Mouse (Mus musculus): Measurements from ENCODE around the gene Otop2. TPM values are rescaled to one million over a fixed set of nuclear protein-coding genes. Genes with fewer than 3 reads are reported as not detected.

The Otop2 gene
- polyA plus RNA-seq, 1 experiment from 2014 or later: not detected

DNA sequence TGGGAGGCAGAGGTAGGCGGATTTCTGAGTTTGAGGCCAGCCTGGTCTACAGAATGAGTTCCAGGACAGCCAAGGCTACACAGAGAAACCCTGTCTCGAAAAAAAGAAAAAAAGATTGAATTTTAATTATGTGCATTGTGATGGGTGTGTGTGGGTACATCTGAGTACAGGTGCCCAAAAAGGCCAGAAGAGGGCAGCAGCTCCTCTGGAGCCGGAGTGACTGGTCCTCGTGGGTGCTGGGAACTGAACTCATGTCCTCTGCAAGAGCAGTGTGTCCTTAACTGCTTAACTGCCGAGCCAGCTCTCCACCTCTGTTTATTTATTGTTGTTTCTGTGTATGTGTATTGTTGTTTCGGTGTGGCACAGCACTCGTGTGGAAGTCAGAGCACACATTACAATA, 70.9 kb downstream of the Otop2 start:
- no peak for DNase-seq (ENCODE audit: low spot score)

DNA sequence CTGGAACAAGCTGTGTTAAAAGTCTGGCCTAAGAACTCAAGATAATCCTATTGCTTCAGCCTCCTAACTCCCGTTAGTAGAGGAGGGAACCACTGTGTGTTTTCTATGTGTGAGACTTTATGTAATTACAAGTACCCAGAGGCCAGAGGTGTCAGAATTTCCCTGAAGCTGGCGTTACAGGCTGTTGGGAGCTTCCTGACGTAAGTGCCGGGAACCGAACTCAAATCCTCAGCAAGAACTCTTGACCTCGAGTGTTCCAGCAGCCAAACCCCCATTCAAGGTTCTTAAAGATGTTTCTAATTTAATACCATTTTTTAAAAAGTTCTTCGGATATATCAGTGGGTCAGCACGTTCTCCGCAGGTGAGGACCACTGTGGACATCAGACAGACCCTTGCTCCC, 74.3 kb downstream of the Otop2 start:
- no peak for DNase-seq (ENCODE audit: low spot score)

Other genes starting within 250 kb of the Otop2 start
- 0.05 and 0.18 TPM in 2 replicates for gene Cd300e, start 245.0 kb upstream of the Otop2 start, polyA plus RNA-seq (2015; fragmentation: Nextera tagmentation; extraction: Ambion mirVana)
- gene Rab37, start 215.7 kb upstream of the Otop2 start, polyA plus RNA-seq (2015; fragmentation: Nextera tagmentation; extraction: Ambion mirVana): 43.4 and 47.1 TPM in 2 replicates
- gene Cd300lf, start 173.2 kb upstream of the Otop2 start, polyA plus RNA-seq (2015; fragmentation: Nextera tagmentation; extraction: Ambion mirVana): 0.76 and 2.0 TPM in 2 replicates
- 255 and 279 TPM in 2 replicates for gene Slc9a3r1, start 143.8 kb upstream of the Otop2 start, polyA plus RNA-seq (2015; fragmentation: Nextera tagmentation; extraction: Ambion mirVana)
- gene Tmem104, start 119.7 kb upstream of the Otop2 start, polyA plus RNA-seq (2015; fragmentation: Nextera tagmentation; extraction: Ambion mirVana): 8.6 and 10.8 TPM in 2 replicates
- 19.3 and 20.1 TPM in 2 replicates for gene Nat9, start 119.3 kb upstream of the Otop2 start, polyA plus RNA-seq (2015; fragmentation: Nextera tagmentation; extraction: Ambion mirVana)
- 0.60 and 0.83 TPM in 2 replicates for gene Grin2c, start 39.9 kb upstream of the Otop2 start, polyA plus RNA-seq (2015; fragmentation: Nextera tagmentation; extraction: Ambion mirVana)
- 22.0 and 22.4 TPM in 2 replicates for gene Fdxr, start 30.1 kb upstream of the Otop2 start, polyA plus RNA-seq (2015; fragmentation: Nextera tagmentation; extraction: Ambion mirVana)
- gene Fads6, start 9.5 kb upstream of the Otop2 start, polyA plus RNA-seq (2015; fragmentation: Nextera tagmentation; extraction: Ambion mirVana): 0.37 and 0.39 TPM in 2 replicates
- gene Ush1g, start 14.9 kb downstream of the Otop2 start, polyA plus RNA-seq (2015; fragmentation: Nextera tagmentation; extraction: Ambion mirVana): not detected in 2 replicates
- not detected in 2 replicates for gene Otop3, start 27.6 kb downstream of the Otop2 start, polyA plus RNA-seq (2015; fragmentation: Nextera tagmentation; extraction: Ambion mirVana)
- gene Hid1, start 60.6 kb downstream of the Otop2 start, polyA plus RNA-seq (2015; fragmentation: Nextera tagmentation; extraction: Ambion mirVana): 23.2 and 27.1 TPM in 2 replicates
- 5.3 and 5.4 TPM in 2 replicates for gene Cdr2l, start 74.8 kb downstream of the Otop2 start, polyA plus RNA-seq (2015; fragmentation: Nextera tagmentation; extraction: Ambion mirVana)
- 408 and 411 TPM in 2 replicates for gene Mrpl58, start 96.6 kb downstream of the Otop2 start, polyA plus RNA-seq (2015; fragmentation: Nextera tagmentation; extraction: Ambion mirVana)
- 1,461 and 1,502 TPM in 2 replicates for gene Atp5h, start 112.8 kb downstream of the Otop2 start, polyA plus RNA-seq (2015; fragmentation: Nextera tagmentation; extraction: Ambion mirVana)
- 30.5 and 37.5 TPM in 2 replicates for gene Kctd2, start 113.0 kb downstream of the Otop2 start, polyA plus RNA-seq (2015; fragmentation: Nextera tagmentation; extraction: Ambion mirVana)
- gene Trim80, start 133.4 kb downstream of the Otop2 start, polyA plus RNA-seq (2015; fragmentation: Nextera tagmentation; extraction: Ambion mirVana): 0.89 and 1.1 TPM in 2 replicates
- gene Slc16a5, start 155.3 kb downstream of the Otop2 start, polyA plus RNA-seq (2015; fragmentation: Nextera tagmentation; extraction: Ambion mirVana): 206 and 207 TPM in 2 replicates
- 30.0 and 34.5 TPM in 2 replicates for gene Armc7, start 168.5 kb downstream of the Otop2 start, polyA plus RNA-seq (2015; fragmentation: Nextera tagmentation; extraction: Ambion mirVana)
- 210 and 221 TPM in 2 replicates for gene Nt5c, start 184.7 kb downstream of the Otop2 start, polyA plus RNA-seq (2015; fragmentation: Nextera tagmentation; extraction: Ambion mirVana)
- gene Jpt1, start 207.2 kb downstream of the Otop2 start, polyA plus RNA-seq (2015; fragmentation: Nextera tagmentation; extraction: Ambion mirVana): 603 and 612 TPM in 2 replicates
- gene Sumo2, start 229.1 kb downstream of the Otop2 start, polyA plus RNA-seq (2015; fragmentation: Nextera tagmentation; extraction: Ambion mirVana): 1,265 and 1,278 TPM in 2 replicates